Mouse (Mus musculus) monocyte, adult 2 months (primary cell): Measurements from ENCODE around the gene Tspan10.

Source experiments
- DNase-seq, 2 experiments: peaks; one replicate each; pipeline ENCODE4 v3.0.0; 2022; ENCODE audit warnings: low spot score in 2 of 2, low read depth in 1 of 2

Gene Tspan10

DNA sequence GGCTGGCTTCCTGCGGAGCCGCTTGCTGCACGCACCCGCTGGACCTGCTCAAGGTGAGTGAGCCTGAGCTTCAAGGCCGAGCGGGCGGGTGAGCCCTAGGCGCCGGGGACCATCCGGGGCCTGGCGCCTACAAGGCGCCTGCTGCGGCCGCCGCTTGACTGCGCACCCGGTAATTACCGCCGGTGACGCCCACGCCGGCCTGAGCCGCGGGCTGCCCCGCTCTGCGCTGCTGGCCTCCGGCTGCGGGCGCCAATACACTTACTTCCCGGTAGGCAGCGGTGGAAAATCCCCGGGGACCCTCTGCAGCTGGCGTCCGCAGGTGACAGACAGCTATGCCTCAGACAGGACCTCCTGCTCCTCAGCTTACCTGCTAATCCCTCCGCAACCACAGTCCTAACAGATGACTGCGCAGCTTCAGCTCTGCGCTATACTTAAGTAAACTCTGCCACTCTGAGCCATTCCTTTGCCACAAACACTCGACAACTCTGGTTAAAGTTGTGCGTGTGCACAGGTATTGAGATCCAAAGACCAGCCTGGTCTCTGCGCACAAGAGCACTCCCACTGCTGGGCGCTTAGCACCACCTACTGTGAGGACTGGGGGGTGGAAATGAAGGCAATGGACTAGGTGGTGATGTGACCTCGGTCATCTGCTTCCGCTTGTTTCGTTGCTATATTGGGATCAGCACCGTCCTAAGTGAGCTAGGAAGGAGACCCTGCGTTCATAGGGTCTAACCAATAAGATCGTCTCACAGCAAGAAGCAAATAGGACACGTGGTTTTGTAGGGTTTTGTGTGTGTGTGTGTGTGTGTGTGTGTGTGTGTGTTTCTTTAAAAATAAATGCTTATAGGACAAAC is 49.8 kb downstream of the Tspan10 start:
- no peak for DNase-seq

DNA sequence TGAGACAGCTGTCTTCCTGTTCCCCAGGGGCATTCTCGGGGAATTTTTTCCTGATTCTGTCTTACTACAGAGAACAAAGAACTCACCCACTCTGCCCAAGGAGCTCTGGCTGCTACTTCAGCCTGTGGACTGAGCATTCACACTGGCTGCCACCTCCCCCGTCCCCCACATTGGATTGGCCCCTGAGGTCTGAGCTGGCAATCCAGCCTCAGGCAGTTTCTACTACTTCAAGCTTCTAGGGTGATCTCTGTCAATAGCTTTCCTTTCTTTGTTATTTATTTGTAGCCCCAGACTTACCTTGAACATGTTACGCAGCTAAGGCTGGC is 50.4 kb downstream of the Tspan10 start:
- no peak for DNase-seq

DNA sequence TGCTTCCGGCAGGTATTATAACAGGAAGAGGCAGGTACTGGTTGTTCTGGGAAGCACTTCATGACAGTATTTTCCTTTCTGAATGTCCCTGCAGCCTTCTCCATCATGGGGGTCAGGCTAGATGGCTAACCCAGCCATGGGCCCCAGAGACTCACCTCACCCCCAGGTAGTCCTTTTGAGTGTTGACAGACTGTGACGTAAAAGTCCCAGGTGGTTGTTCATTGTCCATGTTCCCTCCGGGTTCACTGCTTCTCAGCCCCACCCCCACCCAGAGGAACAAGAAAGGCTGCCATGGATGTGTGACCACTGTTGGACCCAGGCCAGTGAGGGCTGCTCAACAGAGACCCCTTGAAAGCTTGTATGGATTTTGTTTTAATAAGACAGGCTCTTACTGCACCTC is 50.9 kb downstream of the Tspan10 start:
- no peak for DNase-seq

DNA sequence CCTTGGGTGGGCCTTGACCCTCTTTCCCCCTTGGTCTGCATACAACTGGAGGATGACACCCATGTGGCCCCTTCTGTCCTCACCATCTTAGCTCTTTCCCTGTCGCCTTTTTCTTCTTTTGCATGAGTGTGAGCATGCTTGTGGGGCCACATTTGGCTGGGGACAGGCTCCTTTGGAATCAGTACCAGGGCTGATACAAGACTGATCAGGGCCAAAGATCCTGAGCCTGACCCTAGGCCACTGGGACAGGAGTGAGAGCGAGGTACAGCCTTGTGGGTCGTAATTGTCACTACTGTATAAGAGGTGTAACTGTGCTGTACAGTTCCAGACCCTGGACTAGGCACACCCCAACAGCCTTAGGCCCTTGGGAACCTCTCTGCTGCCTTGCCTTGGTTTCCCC is 51.5 kb downstream of the Tspan10 start:
- no peak for DNase-seq
